Mouse (Mus musculus) limb, embryonic 12.5 days (tissue): Measurements from ENCODE around the gene Ift122. TPM values are rescaled to one million over a fixed set of nuclear protein-coding genes. Genes with fewer than 3 reads are reported as not detected.
"Not testable (repeated sequence)": the region's sequence is repeated elsewhere in the genome, so short reads cannot be mapped to it uniquely, and the experiment has no call there.

Experiments used
- ATAC-seq: fragments of 200-750 bp; cut with Nextera tagmentation; 2 replicates; pipeline ENCODE4 v1.8.0; 2017; ENCODE audit warnings: low read depth, moderate TSS enrichment; ENCODE audit not compliant: insufficient number of reproducible peaks, insufficient read depth, low FRiP score, low TSS enrichment
- H3K27ac ChIP-seq: fragments of 300-500 bp; sonication (generic); 2 replicates; pipeline ENCODE4 v1.5.1; 2016; ENCODE audit warnings: mild to moderate bottlenecking, moderate library complexity
- H3K27me3 ChIP-seq: fragments of 300-500 bp; sonication (generic); 2 replicates; pipeline ENCODE4 v1.6.1; 2016; ENCODE audit warnings: mild to moderate bottlenecking, moderate library complexity
- H3K36me3 ChIP-seq: fragments of 300-500 bp; sonication (generic); 2 replicates; pipeline ENCODE4 v1.6.1; 2016; ENCODE audit warnings: mild to moderate bottlenecking, moderate library complexity
- H3K4me1 ChIP-seq: fragments of 300-500 bp; sonication (generic); replicated peaks from 2 replicates; pipeline ENCODE4 v1.6.1; 2016
- H3K4me2 ChIP-seq: fragments of 300-500 bp; sonication (generic); 2 replicates; pipeline ENCODE4 v1.6.1; 2016; ENCODE audit warnings: mild to moderate bottlenecking, moderate library complexity
- H3K4me3 ChIP-seq: fragments of 300-500 bp; sonication (generic); replicated peaks from 2 replicates; pipeline ENCODE4 v1.5.1; 2016; ENCODE audit warnings: mild to moderate bottlenecking
- H3K9ac ChIP-seq: fragments of 300-500 bp; sonication (generic); replicated peaks from 2 replicates; pipeline ENCODE4 v1.6.1; 2016; ENCODE audit warnings: mild to moderate bottlenecking, moderate library complexity
- H3K9me3 ChIP-seq: fragments of 300-500 bp; sonication (generic); 2 replicates; pipeline ENCODE4 v1.6.1; 2016; ENCODE audit warnings: mild to moderate bottlenecking, moderate library complexity
- WGBS: fragments of 180-500 bp; shearing (Covaris S2); methylation state at CpG from one replicate; pipeline ENCODE4 v1.1.7; 2016; 5-methylcytosine and 5-hydroxymethylcytosine counted together
- polyA plus RNA-seq: library from polyadenylated mRNA; unstranded; fragments of >200 nt; fragmentation: Nextera tagmentation; extraction: Ambion mirVana; gene quantifications from 2 replicates; pipeline ENCODE4 v1.2.1, GENCODE M21; 2016

The Ift122 gene
- polyA plus RNA-seq, 1 experiment from 2014 or later, result 32.1 TPM

DNA sequence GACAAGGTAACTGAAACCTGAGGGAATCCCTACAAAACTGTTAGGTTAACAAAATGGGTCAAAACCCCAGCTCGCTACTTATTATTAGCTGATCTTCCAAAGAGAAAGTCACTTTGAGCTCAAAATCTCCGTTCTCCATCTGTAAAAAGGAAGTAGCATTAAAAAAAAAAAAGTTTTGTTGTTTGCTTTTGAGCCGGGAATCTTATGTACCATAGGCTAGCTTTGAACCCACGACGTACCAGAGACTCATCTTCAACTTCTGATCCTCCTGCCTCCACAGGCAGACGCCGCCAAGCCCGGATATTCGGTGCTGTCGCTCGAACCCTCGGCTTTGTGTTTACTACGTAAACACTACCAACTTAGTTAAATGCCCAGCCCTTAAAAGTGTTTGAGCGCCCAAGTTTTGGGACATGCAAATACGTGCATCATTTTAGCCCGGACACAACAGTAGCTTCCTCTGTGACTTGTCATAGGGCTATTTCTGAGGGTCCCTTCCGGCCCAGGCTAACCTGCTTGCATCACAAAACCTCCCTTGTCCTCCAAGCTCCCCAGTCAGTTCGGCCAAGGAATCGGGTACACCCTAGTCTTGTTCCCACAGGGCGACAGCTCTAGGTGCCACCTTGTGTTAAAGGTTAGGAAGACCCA lies 702 bp upstream of the Ift122 start:
- no peaks in the 10 kb centered on the region for H3K27me3 ChIP-seq
- H3K36me3 ChIP-seq, result peaks cover 31% of the 10 kb centered on the region
- H3K9me3 ChIP-seq, result no peaks in the 10 kb centered on the region
- H3K4me1 ChIP-seq, result peaks cover 31% of the 10 kb centered on the region
- H3K27ac ChIP-seq, result peak overlapping the region; percentile 92
- ATAC-seq, result no peak
- peak overlapping the region; percentile 55 for H3K4me3 ChIP-seq
- H3K4me2 ChIP-seq, result peak overlapping the region; percentile 62
- WGBS, result 4% methylated on average over 20 of the region's 20 CpGs
- peak overlapping the region; percentile 64 for H3K9ac ChIP-seq

DNA sequence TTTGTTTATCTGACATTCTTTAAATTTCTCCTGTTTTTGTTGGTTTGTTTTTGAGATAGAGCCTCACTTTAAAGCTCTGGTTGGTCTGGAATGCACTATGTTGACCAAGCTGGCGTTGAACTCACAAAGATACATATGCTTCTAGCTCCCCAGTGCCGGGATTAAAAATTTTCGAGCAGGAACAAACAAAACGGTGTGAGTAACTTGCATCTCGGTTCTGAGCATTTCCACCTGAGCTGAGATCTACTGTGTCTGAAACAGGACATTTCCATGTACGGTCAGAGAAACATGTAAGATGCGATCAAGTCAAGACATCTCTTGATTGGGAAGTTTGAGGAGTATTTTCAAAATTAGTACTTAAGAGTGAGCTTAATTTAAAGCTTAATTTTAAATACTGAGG lies 715 bp downstream of the Ift122 start:
- ATAC-seq, result no peak
- WGBS, result 50% methylated on average over 7 of the region's 7 CpGs

GRCm38 (mm10) chr6:115854432-115854831 lies 1.2 kb downstream of the Ift122 start:
- peaks cover 13% of the 10 kb centered on the region; the same call in 1 of the 2 replicates for H3K36me3 ChIP-seq
- no peak overlapping the region for H3K4me2 ChIP-seq
- ATAC-seq, result no peak
- no peaks in the 10 kb centered on the region for H3K9me3 ChIP-seq
- H3K9ac ChIP-seq, result no peak overlapping the region
- WGBS, result 65% methylated on average over 2 of the region's 2 CpGs
- no peak overlapping the region for H3K27ac ChIP-seq
- no peaks in the 10 kb centered on the region for H3K27me3 ChIP-seq
- peaks cover 35% of the 10 kb centered on the region for H3K4me1 ChIP-seq
- H3K4me3 ChIP-seq, result no peak overlapping the region

More for the DNA sequence above, 715 bp downstream of the Ift122 start:
- no peaks in the 10 kb centered on the region for H3K27me3 ChIP-seq
- peak overlapping the region; percentile 71 for H3K9ac ChIP-seq
- H3K27ac ChIP-seq, result peak overlapping the region; percentile 91
- peaks cover 35% of the 10 kb centered on the region for H3K4me1 ChIP-seq
- peaks cover 17% of the 10 kb centered on the region for H3K36me3 ChIP-seq
- H3K9me3 ChIP-seq, result no peaks in the 10 kb centered on the region
- peak overlapping the region; percentile 62 for H3K4me2 ChIP-seq
- peak overlapping the region; percentile 55 for H3K4me3 ChIP-seq

DNA sequence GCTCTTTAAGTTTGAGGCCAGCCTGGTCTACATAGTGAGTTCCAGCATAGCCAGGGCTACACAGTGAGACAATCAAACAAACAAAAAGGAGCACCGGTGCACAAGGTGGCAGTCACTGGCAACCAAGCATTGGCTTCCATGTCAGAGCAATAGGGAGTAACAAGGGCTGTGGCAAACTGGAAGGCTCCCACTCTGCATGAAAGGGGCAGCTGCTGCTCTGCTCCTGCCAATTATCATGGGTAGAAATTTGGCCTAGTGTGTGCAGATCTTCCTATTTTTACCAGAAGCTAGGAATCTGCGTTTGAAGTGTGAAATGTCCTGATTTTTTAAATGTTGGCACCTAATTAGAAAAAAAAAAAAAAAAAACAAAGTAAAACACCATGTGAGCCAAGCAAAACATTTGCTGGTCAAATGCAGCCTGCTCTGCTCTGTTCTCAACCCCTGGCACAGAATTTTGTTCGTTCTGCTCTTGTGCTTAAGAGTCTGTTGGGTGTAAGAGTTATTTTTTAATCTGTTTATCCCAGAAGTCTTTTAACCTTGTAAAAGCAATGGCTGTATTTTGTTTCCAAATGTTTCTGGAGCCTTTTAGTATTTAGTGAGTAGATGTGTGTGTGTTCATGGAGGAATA lies 2.6 kb downstream of the Ift122 start:
- Histone ChIP-seq H3K27me3 (no peaks in the 10 kb centered on the region), H3K4me1 (peaks cover 35% of the 10 kb centered on the region), H3K4me2 (no peak overlapping the region), H3K4me3 (no peak overlapping the region), H3K36me3 (peaks cover 1% of the 10 kb centered on the region; the same call in 1 of the 2 replicates), H3K9ac (0 out of 2 replicates have a peak overlapping the region, but pooled peaks have one; percentile 34), H3K9me3 (no peaks in the 10 kb centered on the region), H3K27ac (peak overlapping the region; percentile 62)
- no peak for ATAC-seq
- WGBS, result 79% methylated on average over 3 of the region's 3 CpGs

DNA sequence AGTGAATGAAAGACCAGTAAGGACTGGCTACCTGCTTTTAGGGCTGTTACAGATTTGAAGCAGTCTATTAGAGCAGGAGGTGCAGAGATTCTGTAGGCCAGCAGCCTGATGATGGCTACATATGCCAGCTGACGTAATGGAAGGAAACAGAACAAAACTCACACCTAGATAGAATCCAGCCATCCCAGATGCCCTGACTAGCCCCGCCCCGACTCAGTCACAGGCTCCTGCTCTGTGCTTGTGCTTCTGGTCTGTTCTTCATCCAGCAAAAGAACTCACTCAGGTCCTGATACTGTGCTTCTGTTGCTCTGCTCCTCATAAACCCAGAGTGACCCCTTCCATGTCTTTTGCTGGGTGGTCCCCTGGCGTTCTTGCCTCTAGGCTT lies 3.1 kb downstream of the Ift122 start:
- Histone ChIP-seq H3K4me1 (peaks cover 34% of the 10 kb centered on the region), H3K9me3 (no peaks in the 10 kb centered on the region), H3K4me2 (no peak overlapping the region), H3K27me3 (no peaks in the 10 kb centered on the region), H3K27ac (peak overlapping the region; percentile 62), H3K4me3 (no peak overlapping the region), H3K36me3 (no peaks in the 10 kb centered on the region), H3K9ac (0 out of 2 replicates have a peak overlapping the region, but pooled peaks have one; percentile 34)
- 74% methylated on average over 4 of the region's 4 CpGs for WGBS
- ATAC-seq, result no peak

- Histone ChIP-seq H3K9ac (no peak overlapping the region), H3K9me3 (no peaks in the 10 kb centered on the region), H3K36me3 (peaks cover 7% of the 10 kb centered on the region), H3K27ac (no peak overlapping the region), H3K4me1 (peaks cover 20% of the 10 kb centered on the region), H3K4me2 (no peak overlapping the region), H3K27me3 (no peaks in the 10 kb centered on the region), H3K4me3 (no peak overlapping the region)
- 63% methylated on average over 4 of the region's 4 CpGs for WGBS
- ATAC-seq, result no peak
Measured at GRCm38 (mm10) chr6:115859258-115859657, 6.0 kb downstream of the Ift122 start.

DNA sequence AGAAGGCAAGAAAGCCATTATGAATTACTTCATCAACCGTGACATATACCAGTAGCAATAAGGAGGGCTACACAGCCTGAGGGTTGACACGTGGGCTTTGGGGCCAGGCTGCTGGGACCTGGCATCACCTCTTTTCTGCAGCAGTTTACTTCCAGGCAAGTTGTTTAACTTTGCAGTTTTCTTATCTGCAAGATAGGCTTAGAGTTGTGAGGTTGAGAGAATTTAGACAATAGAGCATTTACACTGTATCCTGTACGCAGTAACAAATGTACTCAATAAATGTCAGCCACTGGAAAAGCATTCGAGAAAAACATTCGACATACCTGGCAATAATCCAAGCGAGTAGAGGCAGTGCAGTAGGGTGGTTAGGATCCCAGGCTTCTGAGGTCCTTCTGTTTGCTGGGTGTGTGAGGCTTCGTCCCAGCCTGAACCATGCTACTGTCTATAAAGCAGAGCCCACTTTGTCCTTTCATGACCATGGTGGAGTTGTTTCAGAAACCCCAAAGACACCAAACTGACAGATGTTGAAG lies 6.8 kb downstream of the Ift122 start:
- Histone ChIP-seq H3K9ac (no peak overlapping the region), H3K4me3 (no peak overlapping the region), H3K27ac (no peak overlapping the region), H3K4me2 (no peak overlapping the region), H3K4me1 (peaks cover 20% of the 10 kb centered on the region), H3K36me3 (peaks cover 14% of the 10 kb centered on the region), H3K27me3 (no peaks in the 10 kb centered on the region), H3K9me3 (no peaks in the 10 kb centered on the region)
- ATAC-seq, result no peak
- 79% methylated on average over 7 of the region's 7 CpGs for WGBS

DNA sequence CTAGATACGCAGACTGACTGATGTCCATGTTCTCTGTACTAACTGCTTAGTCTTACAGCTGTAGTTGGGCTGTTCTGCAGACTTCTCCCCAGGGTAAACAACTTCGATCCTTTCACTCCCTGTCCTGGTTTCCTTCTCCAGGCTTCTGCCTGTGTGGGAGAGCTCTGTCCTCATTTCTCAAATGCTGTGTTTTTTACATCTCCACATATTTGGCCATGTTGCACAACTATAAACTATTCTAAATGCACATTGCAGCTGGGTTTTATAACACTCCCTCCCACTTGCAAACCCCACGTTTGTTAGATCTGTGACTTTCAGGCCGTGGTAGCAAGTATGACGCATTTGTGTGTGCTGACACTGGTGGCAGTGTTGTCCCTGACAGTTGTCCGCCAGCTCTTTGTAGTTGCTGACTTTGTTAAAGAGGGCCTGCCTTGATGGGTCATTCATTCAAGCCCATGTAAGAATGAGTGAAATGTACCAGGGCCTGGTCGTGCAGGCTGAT lies 10.1 kb downstream of the Ift122 start:
- Histone ChIP-seq H3K9ac (no peak overlapping the region), H3K27ac (no peak overlapping the region; the same call in 1 of the 2 replicates), H3K27me3 (no peaks in the 10 kb centered on the region), H3K4me3 (no peak overlapping the region), H3K4me1 (no peaks in the 10 kb centered on the region), H3K9me3 (no peaks in the 10 kb centered on the region), H3K36me3 (peaks cover 21% of the 10 kb centered on the region), H3K4me2 (no peak overlapping the region)
- no peak for ATAC-seq
- WGBS, result 68% methylated on average over 7 of the region's 7 CpGs

- H3K27ac ChIP-seq, result no peak overlapping the region
- H3K4me3 ChIP-seq, result no peak overlapping the region
- no peak overlapping the region for H3K9ac ChIP-seq
- no peaks in the 10 kb centered on the region for H3K9me3 ChIP-seq
- WGBS, result 92% methylated on average over 4 of the region's 4 CpGs
- H3K27me3 ChIP-seq, result no peaks in the 10 kb centered on the region
- no peak overlapping the region for H3K4me2 ChIP-seq
- H3K36me3 ChIP-seq, result peaks cover 21% of the 10 kb centered on the region
- no peak for ATAC-seq
- H3K4me1 ChIP-seq, result no peaks in the 10 kb centered on the region
Measured at GRCm38 (mm10) chr6:115865246-115865645, 12.0 kb downstream of the Ift122 start.

DNA sequence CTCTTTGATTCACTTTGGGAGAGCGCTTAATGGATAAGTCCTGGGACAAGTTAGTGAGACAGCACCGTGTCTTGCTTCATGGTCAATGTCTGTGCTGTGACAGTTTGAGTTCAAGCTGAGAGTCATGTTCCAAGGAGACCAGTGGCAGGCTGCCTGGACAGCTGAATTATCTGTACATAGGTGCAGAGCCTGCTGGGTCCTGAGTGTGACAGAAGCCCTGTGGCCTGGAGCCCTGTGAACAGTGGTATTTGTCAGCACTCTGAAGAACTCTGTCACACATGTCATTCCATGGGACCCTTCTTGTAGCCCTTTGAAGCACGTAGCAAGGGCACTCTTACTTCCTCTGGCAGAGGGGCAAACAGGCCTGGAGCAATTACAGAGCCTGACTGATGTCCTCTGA lies 13.9 kb downstream of the Ift122 start:
- WGBS, result no CpG with 5 or more reads among the region's 3 CpGs
- ATAC-seq, H3K4me3 ChIP-seq, H3K27me3 ChIP-seq, H3K9me3 ChIP-seq, H3K4me1 ChIP-seq, H3K9ac ChIP-seq, H3K27ac ChIP-seq, H3K4me2 ChIP-seq: not testable (repeated sequence)
- peaks cover 21% of the 10 kb centered on the region for H3K36me3 ChIP-seq

GRCm38 (mm10) chr6:115871318-115871717 lies 18.0 kb downstream of the Ift122 start:
- not testable (repeated sequence) for H3K4me2 ChIP-seq, H3K27ac ChIP-seq, H3K4me3 ChIP-seq, H3K4me1 ChIP-seq, H3K27me3 ChIP-seq, ATAC-seq, H3K9me3 ChIP-seq, H3K9ac ChIP-seq
- H3K36me3 ChIP-seq, result peaks cover 10% of the 10 kb centered on the region; the same call in 1 of the 2 replicates
- no CpG with 5 or more reads among the region's 3 CpGs for WGBS
